Mouse (Mus musculus) urinary bladder, postnatal 14 days (tissue): Measurements from ENCODE around the gene Prdm16.
A peak's percentile ranks its signal among the peaks of the same experiment; 100 is the strongest.

Experiments used
- DNase-seq: peaks from one replicate; pipeline ENCODE4 v3.0.0; 2021; ENCODE audit warnings: low spot score

The Prdm16 gene

GRCm38 (mm10) chr4:154636721-154637311, at the start of gene Prdm16:
Gene Prdm16 (minus strand): TSS chr4:154636873.
- DNase-seq = peak; percentile 26

GRCm38 (mm10) chr4:154683068-154683752, 46.5 kb upstream of the Prdm16 start:
- DNase-seq = no peak

GRCm38 (mm10) chr4:154682311-154682710, 45.6 kb upstream of the Prdm16 start:
- DNase-seq = no peak

GRCm38 (mm10) chr4:154675441-154676000, 38.8 kb upstream of the Prdm16 start:
- no peak for DNase-seq

GRCm38 (mm10) chr4:154674966-154675365, 38.3 kb upstream of the Prdm16 start:
- no peak for DNase-seq

- peak; percentile 58 for DNase-seq
Observed at GRCm38 (mm10) chr4:154674541-154674940, 37.9 kb upstream of the Prdm16 start.

GRCm38 (mm10) chr4:154673986-154674385, 37.3 kb upstream of the Prdm16 start:
- no peak for DNase-seq

GRCm38 (mm10) chr4:154672027-154672426, 35.4 kb upstream of the Prdm16 start:
- no peak for DNase-seq

GRCm38 (mm10) chr4:154671232-154671912, 34.7 kb upstream of the Prdm16 start:
- DNase-seq = no peak

GRCm38 (mm10) chr4:154667767-154668166, 31.1 kb upstream of the Prdm16 start, which contains the start of gene Actrt2:
Gene Actrt2 (minus strand): TSS chr4:154667867.
- no peak for DNase-seq

GRCm38 (mm10) chr4:154662681-154663215, 26.1 kb upstream of the Prdm16 start:
- DNase-seq = no peak

GRCm38 (mm10) chr4:154661256-154661655, 24.6 kb upstream of the Prdm16 start:
- DNase-seq = no peak

- no peak for DNase-seq
Observed at GRCm38 (mm10) chr4:154660025-154660424, 23.4 kb upstream of the Prdm16 start.

- no peak for DNase-seq
Observed at GRCm38 (mm10) chr4:154655134-154655910, 18.6 kb upstream of the Prdm16 start.

GRCm38 (mm10) chr4:154652494-154652893, 15.8 kb upstream of the Prdm16 start:
- no peak for DNase-seq

GRCm38 (mm10) chr4:154649083-154649747, 12.5 kb upstream of the Prdm16 start:
- DNase-seq = no peak

- no peak for DNase-seq
Observed at GRCm38 (mm10) chr4:154642496-154642895, 5.8 kb upstream of the Prdm16 start.

- DNase-seq = no peak
Observed at GRCm38 (mm10) chr4:154641296-154642110, 4.8 kb upstream of the Prdm16 start.

GRCm38 (mm10) chr4:154640443-154641295, 4.0 kb upstream of the Prdm16 start:
- DNase-seq = no peak
